Mouse (Mus musculus) kidney, postnatal 14 days (tissue): ENCODE results near the gene St6gal1.

Experiments used
- DNase-seq: peaks from one replicate; pipeline ENCODE4 v3.0.0; 2022; ENCODE audit warnings: mixed read lengths

The St6gal1 gene

GRCm38 (mm10) chr16:23305830-23306623, 81.5 kb downstream of the St6gal1 start:
- DNase-seq: peak; percentile 19

GRCm38 (mm10) chr16:23307142-23307968, 82.8 kb downstream of the St6gal1 start:
- DNase-seq: no peak

GRCm38 (mm10) chr16:23308012-23308554, 83.5 kb downstream of the St6gal1 start:
- DNase-seq: no peak

- no peak for DNase-seq
Observed at GRCm38 (mm10) chr16:23309080-23309479, 84.5 kb downstream of the St6gal1 start.

- no peak for DNase-seq
Observed at GRCm38 (mm10) chr16:23312604-23313003, 88.1 kb downstream of the St6gal1 start.

GRCm38 (mm10) chr16:23314790-23315189, 90.2 kb downstream of the St6gal1 start:
- DNase-seq: peak; percentile 31

GRCm38 (mm10) chr16:23317411-23318047, 93.0 kb downstream of the St6gal1 start:
- no peak for DNase-seq

- no peak for DNase-seq
Observed at GRCm38 (mm10) chr16:23320025-23320424, 95.5 kb downstream of the St6gal1 start.

GRCm38 (mm10) chr16:23320579-23320978, 96.0 kb downstream of the St6gal1 start:
- DNase-seq: no peak

GRCm38 (mm10) chr16:23322453-23322852, 97.9 kb downstream of the St6gal1 start:
- DNase-seq: no peak

GRCm38 (mm10) chr16:23323915-23324314, 99.4 kb downstream of the St6gal1 start:
- DNase-seq: no peak

- DNase-seq: no peak
Observed at GRCm38 (mm10) chr16:23324867-23325650, 100.5 kb downstream of the St6gal1 start.

GRCm38 (mm10) chr16:23326664-23327063, 102.1 kb downstream of the St6gal1 start:
- no peak for DNase-seq

GRCm38 (mm10) chr16:23327266-23327665, 102.7 kb downstream of the St6gal1 start:
- no peak for DNase-seq

- DNase-seq: no peak
Observed at GRCm38 (mm10) chr16:23328201-23328600, 103.7 kb downstream of the St6gal1 start.

- DNase-seq: no peak
Observed at GRCm38 (mm10) chr16:23332136-23332535, 107.6 kb downstream of the St6gal1 start.

GRCm38 (mm10) chr16:23332686-23333085, 108.1 kb downstream of the St6gal1 start:
- DNase-seq: peak; percentile 19

GRCm38 (mm10) chr16:23333875-23334551, 109.5 kb downstream of the St6gal1 start:
- no peak for DNase-seq

GRCm38 (mm10) chr16:23337317-23337716, 112.8 kb downstream of the St6gal1 start:
- DNase-seq: no peak

GRCm38 (mm10) chr16:23341254-23341653, 116.7 kb downstream of the St6gal1 start:
- DNase-seq: no peak

GRCm38 (mm10) chr16:23350802-23351201, 126.3 kb downstream of the St6gal1 start:
- no peak for DNase-seq

- DNase-seq: no peak
Observed at GRCm38 (mm10) chr16:23361031-23361430, 136.5 kb downstream of the St6gal1 start.
